In the genomic region with DNA sequence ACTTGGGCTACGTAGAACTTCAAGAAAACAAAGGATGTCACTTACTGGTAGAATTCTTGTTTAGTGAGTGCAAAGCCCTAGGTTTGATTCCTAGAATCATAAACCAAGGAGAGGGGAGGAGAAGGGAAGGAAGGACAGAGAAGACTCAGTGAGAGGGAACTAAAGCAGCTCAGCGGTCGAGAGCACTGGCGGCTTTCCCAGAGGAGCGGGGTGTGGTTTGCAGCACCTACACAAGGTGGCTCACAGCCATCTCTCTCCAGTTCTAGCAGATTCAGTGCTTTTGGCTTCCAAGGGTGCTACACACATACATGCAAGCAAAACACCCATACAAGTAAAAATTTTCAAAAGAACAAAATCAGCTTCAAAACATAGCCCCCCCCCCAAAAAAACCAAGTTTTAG, we compare ENCODE assay signal across 17 mouse cellular contexts.
DNase-seq lines count a peak whose midpoint lies in the region; ATAC-seq and TF ChIP-seq lines count a peak whose summit lies in the region.
"Had no signal": no experiment of that assay in that cellular context is flagged by ENCODE, and none has a peak within 500 bp of the region (broad histone marks: within the 10 kb centered on the region; RNA-seq: fewer than 3 reads in every experiment).

No protein-coding gene starts in this region.

- TF ChIP-seq EP300 in liver, postnatal 0 days (IDR thresholded peaks at IDR 0.05; ENCODE audit: low read depth) = no peak

- H3K27ac ChIP-seq in kidney, embryonic 16.5 days (ENCODE audit: low read length) = no peak overlapping the region
- no peak overlapping the region for H3K27ac ChIP-seq in liver, postnatal 0 days (ENCODE audit: low read depth)
- H3K27ac ChIP-seq: hindbrain, embryonic 15.5 days; limb, embryonic 10.5 days; liver, embryonic 14.5 days had no signal

- no peak overlapping the region for H3K4me3 ChIP-seq in kidney, embryonic 16.5 days (ENCODE audit: low read length)
- H3K4me3 ChIP-seq in liver, postnatal 0 days (ENCODE audit: low read depth, low read length) = no peak overlapping the region
- H3K4me3 ChIP-seq: hindbrain, embryonic 15.5 days; limb, embryonic 10.5 days had no signal

- WGBS in kidney, embryonic 16.5 days = 72% methylated on average over 5 of the region's 5 CpGs
- 88% methylated on average over 5 of the region's 5 CpGs for WGBS in liver, postnatal 0 days (ENCODE audit: insufficient replicate concordance)

- H3K36me3 ChIP-seq in kidney, embryonic 16.5 days (ENCODE audit: insufficient read depth, low read length) = peaks cover 15% of the 10 kb centered on the region
- H3K36me3 ChIP-seq in liver, postnatal 0 days (replicated peaks; ENCODE audit: insufficient read depth, low read length) = peaks cover 32% of the 10 kb centered on the region

- no peaks in the 10 kb centered on the region for H3K9me3 ChIP-seq in kidney, embryonic 16.5 days (ENCODE audit: low read length)
- no peaks in the 10 kb centered on the region for H3K9me3 ChIP-seq in liver, postnatal 0 days (ENCODE audit: low read length)
- H3K9me3 ChIP-seq: hindbrain, embryonic 15.5 days; limb, embryonic 10.5 days had no signal

- ATAC-seq in kidney, embryonic 16.5 days (ENCODE audit: low FRiP score, low TSS enrichment) = no peak
- no peak for ATAC-seq in liver, postnatal 0 days

- no peak for TF ChIP-seq CTCF in liver, postnatal 0 days (IDR thresholded peaks at IDR 0.05; ENCODE audit: low read depth)

- no peak overlapping the region for H3K9ac ChIP-seq in kidney, embryonic 16.5 days (replicated peaks; ENCODE audit: low read length)
- H3K9ac ChIP-seq in liver, postnatal 0 days (replicated peaks) = no peak overlapping the region
- H3K9ac ChIP-seq: hindbrain, embryonic 15.5 days; liver, embryonic 14.5 days had no signal

- H3K27me3 ChIP-seq in kidney, embryonic 16.5 days (ENCODE audit: insufficient read depth, low read length) = no peaks in the 10 kb centered on the region
- H3K27me3 ChIP-seq in liver, postnatal 0 days (ENCODE audit: insufficient read depth, low read length) = no peaks in the 10 kb centered on the region
- H3K27me3 ChIP-seq: hindbrain, embryonic 15.5 days had no signal

- H3K4me2 ChIP-seq in kidney, embryonic 16.5 days (replicated peaks; ENCODE audit: low read depth, low read length) = no peak overlapping the region
- H3K4me2 ChIP-seq in liver, postnatal 0 days (ENCODE audit: low read depth, low read length) = no peak overlapping the region
- H3K4me2 ChIP-seq: hindbrain, embryonic 15.5 days; midbrain, embryonic 11.5 days had no signal

- DNase-seq in cerebellum, adult 18-20 months = peak; percentile 11 to 17
- DNase-seq in cerebellum, postnatal 4 days (ENCODE audit: low spot score in 2 of 2) = no peak
- peak; percentile 34 for DNase-seq in kidney, adult 9 months
- peak; percentile 56 for DNase-seq in MN1 (ENCODE audit: low spot score)
- peak; percentile 65 to 70 for DNase-seq in right cerebral cortex, adult 2 months (ENCODE audit: low spot score in 2 of 2)
- no peak for DNase-seq in liver, postnatal 0 days
- DNase-seq in thymus, postnatal 0 days (ENCODE audit: low spot score) = no peak
- DNase-seq: adrenal gland, adult 8-10 months; embryo, embryonic 11 days; heart, adult 18-20 months; lung, postnatal 36 days; thymus, postnatal 14 days had no signal

- H3K4me1 ChIP-seq in kidney, embryonic 16.5 days (ENCODE audit: insufficient read depth, low read length) = peaks cover 4% of the 10 kb centered on the region; the same call in 1 of the 2 replicates
- no peaks in the 10 kb centered on the region for H3K4me1 ChIP-seq in liver, postnatal 0 days (ENCODE audit: insufficient read depth)
- H3K4me1 ChIP-seq: hindbrain, embryonic 15.5 days; limb, embryonic 10.5 days had no signal

Comparison
In these comparisons a context has a peak if more than half of its experiments do, and no peak if none do; other contexts are left out.
1. DNase-seq: peak in cerebellum, adult 18-20 months (2 of 2), kidney, adult 9 months (single experiment), MN1 (single experiment) and right cerebral cortex, adult 2 months (2 of 2); none in cerebellum, postnatal 4 days (0 of 2), liver, postnatal 0 days (single experiment) and thymus, postnatal 0 days (single experiment).